Mouse (Mus musculus): Measurements from ENCODE around the gene Taf1b. TPM values are rescaled to one million over a fixed set of nuclear protein-coding genes. Genes with fewer than 3 reads are reported as not detected.

Gene Taf1b
- polyA plus RNA-seq, 1 experiment from 2014 or later, result 32.4 TPM

GRCm38 (mm10) chr12:24584835-24585234 is 86.7 kb downstream of the Taf1b start:
- H3K27ac ChIP-seq (ENCODE audit: low read depth, low read length), result no peak overlapping the region
- no peak for ATAC-seq (ENCODE audit: low FRiP score)
- 88% methylated on average over 8 of the region's 8 CpGs for WGBS

GRCm38 (mm10) chr12:24586193-24586592 is 88.0 kb downstream of the Taf1b start:
- WGBS, result 70% methylated on average over 7 of the region's 7 CpGs
- no peak overlapping the region for H3K27ac ChIP-seq (ENCODE audit: low read depth, low read length)

More at GRCm38 (mm10) chr12:24584835-24585234, 86.7 kb downstream of the Taf1b start:
- Histone ChIP-seq H3K4me3 (ENCODE audit: low read depth, low read length) (no peak overlapping the region), H3K9me3 (ENCODE audit: control insufficient read depth, low read length) (no peaks in the 10 kb centered on the region), H3K4me2 (no peak overlapping the region), H3K4me1 (ENCODE audit: control insufficient read depth, insufficient read depth, low read length) (no peaks in the 10 kb centered on the region), H3K9ac (ENCODE audit: low read length) (no peak overlapping the region), H3K27me3 (ENCODE audit: control insufficient read depth, insufficient read depth, low read length) (no peaks in the 10 kb centered on the region), H3K36me3 (ENCODE audit: control insufficient read depth, insufficient read depth, low read length) (no peaks in the 10 kb centered on the region)
- no peak for DNase-seq (ENCODE audit: low spot score, missing footprints)

GRCm38 (mm10) chr12:24590371-24590770 is 92.2 kb downstream of the Taf1b start:
- ATAC-seq (ENCODE audit: low FRiP score), result no peak
- Histone ChIP-seq H3K4me3 (ENCODE audit: low read depth, low read length) (no peak overlapping the region), H3K36me3 (ENCODE audit: control insufficient read depth, insufficient read depth, low read length) (no peaks in the 10 kb centered on the region), H3K9ac (ENCODE audit: low read length) (no peak overlapping the region), H3K27me3 (ENCODE audit: control insufficient read depth, insufficient read depth, low read length) (no peaks in the 10 kb centered on the region), H3K27ac (ENCODE audit: low read depth, low read length) (no peak overlapping the region), H3K4me2 (no peak overlapping the region), H3K9me3 (ENCODE audit: control insufficient read depth, low read length) (no peaks in the 10 kb centered on the region), H3K4me1 (ENCODE audit: control insufficient read depth, insufficient read depth, low read length) (peaks cover 7% of the 10 kb centered on the region)
- 78% methylated on average over 7 of the region's 7 CpGs for WGBS
- DNase-seq (ENCODE audit: low spot score, missing footprints), result no peak

More at GRCm38 (mm10) chr12:24586193-24586592, 88.0 kb downstream of the Taf1b start:
- no peaks in the 10 kb centered on the region for H3K36me3 ChIP-seq (ENCODE audit: control insufficient read depth, insufficient read depth, low read length)
- no peaks in the 10 kb centered on the region for H3K4me1 ChIP-seq (ENCODE audit: control insufficient read depth, insufficient read depth, low read length)
- no peaks in the 10 kb centered on the region for H3K9me3 ChIP-seq (ENCODE audit: control insufficient read depth, low read length)
- no peak for DNase-seq (ENCODE audit: low spot score, missing footprints)
- H3K4me2 ChIP-seq, result no peak overlapping the region
- H3K9ac ChIP-seq (ENCODE audit: low read length), result no peak overlapping the region
- H3K27me3 ChIP-seq (ENCODE audit: control insufficient read depth, insufficient read depth, low read length), result no peaks in the 10 kb centered on the region
- no peak overlapping the region for H3K4me3 ChIP-seq (ENCODE audit: low read depth, low read length)
- ATAC-seq (ENCODE audit: low FRiP score), result no peak

- Histone ChIP-seq H3K4me2 (no peak overlapping the region), H3K36me3 (ENCODE audit: control insufficient read depth, insufficient read depth, low read length) (no peaks in the 10 kb centered on the region), H3K9me3 (ENCODE audit: control insufficient read depth, low read length) (no peaks in the 10 kb centered on the region), H3K27me3 (ENCODE audit: control insufficient read depth, insufficient read depth, low read length) (no peaks in the 10 kb centered on the region), H3K4me1 (ENCODE audit: control insufficient read depth, insufficient read depth, low read length) (peaks cover 7% of the 10 kb centered on the region), H3K4me3 (ENCODE audit: low read depth, low read length) (no peak overlapping the region), H3K27ac (ENCODE audit: low read depth, low read length) (no peak overlapping the region), H3K9ac (ENCODE audit: low read length) (no peak overlapping the region)
- ATAC-seq (ENCODE audit: low FRiP score), result no peak
- WGBS, result 84% methylated on average over 9 of the region's 9 CpGs
- DNase-seq (ENCODE audit: low spot score, missing footprints), result no peak
Measured at GRCm38 (mm10) chr12:24592055-24592454, 93.9 kb downstream of the Taf1b start.

GRCm38 (mm10) chr12:24592956-24593672 is 95.0 kb downstream of the Taf1b start:
- H3K27ac ChIP-seq (ENCODE audit: low read depth, low read length), result no peak overlapping the region
- peak; percentile 89 for DNase-seq (ENCODE audit: low spot score, missing footprints)
- H3K4me2 ChIP-seq, result 0 out of 2 replicates have a peak overlapping the region, but pooled peaks have one; percentile 17
- WGBS, result 27% methylated on average over 22 of the region's 22 CpGs
- ATAC-seq (ENCODE audit: low FRiP score), result peak; percentile 19; the same call in 1 of the 2 replicates
- H3K27me3 ChIP-seq (ENCODE audit: control insufficient read depth, insufficient read depth, low read length), result no peaks in the 10 kb centered on the region
- no peak overlapping the region; the same call in 1 of the 2 replicates for H3K9ac ChIP-seq (ENCODE audit: low read length)
- H3K9me3 ChIP-seq (ENCODE audit: control insufficient read depth, low read length), result no peaks in the 10 kb centered on the region
- H3K4me3 ChIP-seq (ENCODE audit: low read depth, low read length), result no peak overlapping the region
- no peaks in the 10 kb centered on the region for H3K36me3 ChIP-seq (ENCODE audit: control insufficient read depth, insufficient read depth, low read length)
- H3K4me1 ChIP-seq (ENCODE audit: control insufficient read depth, insufficient read depth, low read length), result peaks cover 7% of the 10 kb centered on the region

GRCm38 (mm10) chr12:24597376-24597775 is 99.2 kb downstream of the Taf1b start:
- Histone ChIP-seq H3K27me3 (ENCODE audit: control insufficient read depth, insufficient read depth, low read length) (no peaks in the 10 kb centered on the region), H3K27ac (ENCODE audit: low read depth, low read length) (no peak overlapping the region), H3K36me3 (ENCODE audit: control insufficient read depth, insufficient read depth, low read length) (no peaks in the 10 kb centered on the region), H3K9ac (ENCODE audit: low read length) (no peak overlapping the region), H3K4me3 (ENCODE audit: low read depth, low read length) (no peak overlapping the region), H3K4me1 (ENCODE audit: control insufficient read depth, insufficient read depth, low read length) (peaks cover 7% of the 10 kb centered on the region), H3K9me3 (ENCODE audit: control insufficient read depth, low read length) (no peaks in the 10 kb centered on the region), H3K4me2 (no peak overlapping the region)
- ATAC-seq (ENCODE audit: low FRiP score) (no peak), DNase-seq (ENCODE audit: low spot score, missing footprints) (no peak)
- 86% methylated on average over 6 of the region's 6 CpGs for WGBS

- Histone ChIP-seq H3K27me3 (ENCODE audit: control insufficient read depth, insufficient read depth, low read length) (no peaks in the 10 kb centered on the region), H3K4me3 (ENCODE audit: low read depth, low read length) (no peak overlapping the region), H3K9me3 (ENCODE audit: control insufficient read depth, low read length) (no peaks in the 10 kb centered on the region), H3K27ac (ENCODE audit: low read depth, low read length) (no peak overlapping the region), H3K4me2 (no peak overlapping the region), H3K4me1 (ENCODE audit: control insufficient read depth, insufficient read depth, low read length) (no peaks in the 10 kb centered on the region), H3K36me3 (ENCODE audit: control insufficient read depth, insufficient read depth, low read length) (no peaks in the 10 kb centered on the region), H3K9ac (ENCODE audit: low read length) (no peak overlapping the region)
- DNase-seq (ENCODE audit: low spot score, missing footprints) (no peak), ATAC-seq (ENCODE audit: low FRiP score) (no peak)
- 70% methylated on average over 8 of the region's 8 CpGs for WGBS
Measured at GRCm38 (mm10) chr12:24599366-24599895, 101.3 kb downstream of the Taf1b start.

- Histone ChIP-seq H3K4me2 (no peak overlapping the region), H3K9me3 (ENCODE audit: control insufficient read depth, low read length) (no peaks in the 10 kb centered on the region), H3K27ac (ENCODE audit: low read depth, low read length) (no peak overlapping the region), H3K36me3 (ENCODE audit: control insufficient read depth, insufficient read depth, low read length) (no peaks in the 10 kb centered on the region), H3K4me3 (ENCODE audit: low read depth, low read length) (no peak overlapping the region), H3K4me1 (ENCODE audit: control insufficient read depth, insufficient read depth, low read length) (no peaks in the 10 kb centered on the region), H3K9ac (ENCODE audit: low read length) (no peak overlapping the region), H3K27me3 (ENCODE audit: control insufficient read depth, insufficient read depth, low read length) (no peaks in the 10 kb centered on the region)
- DNase-seq (ENCODE audit: low spot score, missing footprints) (no peak), ATAC-seq (ENCODE audit: low FRiP score) (no peak)
- WGBS, result 89% methylated on average over 7 of the region's 7 CpGs
Measured at GRCm38 (mm10) chr12:24600074-24600473, 101.9 kb downstream of the Taf1b start.

GRCm38 (mm10) chr12:24600806-24601205 is 102.6 kb downstream of the Taf1b start:
- ATAC-seq (ENCODE audit: low FRiP score) (peak; percentile 70), DNase-seq (ENCODE audit: low spot score, missing footprints) (peak; percentile 91)
- Histone ChIP-seq H3K36me3 (ENCODE audit: control insufficient read depth, insufficient read depth, low read length) (no peaks in the 10 kb centered on the region), H3K9me3 (ENCODE audit: control insufficient read depth, low read length) (no peaks in the 10 kb centered on the region), H3K27me3 (ENCODE audit: control insufficient read depth, insufficient read depth, low read length) (no peaks in the 10 kb centered on the region), H3K4me3 (ENCODE audit: low read depth, low read length) (no peak overlapping the region), H3K27ac (ENCODE audit: low read depth, low read length) (no peak overlapping the region), H3K4me2 (no peak overlapping the region), H3K9ac (ENCODE audit: low read length) (no peak overlapping the region), H3K4me1 (ENCODE audit: control insufficient read depth, insufficient read depth, low read length) (no peaks in the 10 kb centered on the region)
- WGBS, result 5% methylated on average over 9 of the region's 9 CpGs
